Mouse (Mus musculus) G1E (cell line): Measurements from ENCODE around the gene Tmco4. TPM values are rescaled to one million over a fixed set of nuclear protein-coding genes. Genes with fewer than 3 reads are reported as not detected.

Source experiments
- ATAC-seq: 2 replicates; pipeline ENCODE4 v1.8.0; 2016; ENCODE audit warnings: mild to moderate bottlenecking; ENCODE audit not compliant: insufficient number of reproducible peaks, poor library complexity, low FRiP score, severe bottlenecking; ENCODE audit errors: extremely low read depth
- DNase-seq: peaks from one replicate; pipeline ENCODE4 v3.0.0; 2012; ENCODE audit warnings: low spot score
- H3K27me3 ChIP-seq: 2 replicates; pipeline ENCODE4 v1.6.1; 2012; ENCODE audit warnings: mild to moderate bottlenecking, low read length, inconsistent platforms; ENCODE audit not compliant: insufficient read depth
- H3K36me3 ChIP-seq: replicated peaks from 2 replicates; pipeline ENCODE3; 2012; ENCODE audit warnings: mild to moderate bottlenecking, inconsistent platforms
- H3K4me1 ChIP-seq: 2 replicates; pipeline ENCODE4 v1.6.1; 2012; ENCODE audit warnings: low read depth, low read length, inconsistent platforms, mixed read lengths; ENCODE audit not compliant: insufficient read depth
- H3K4me3 ChIP-seq: 2 replicates; pipeline ENCODE4 v1.5.1; 2012; ENCODE audit warnings: low read depth, mild to moderate bottlenecking, inconsistent platforms, low read length, moderate library complexity, mixed read lengths
- H3K9me3 ChIP-seq: replicated peaks from 2 replicates; pipeline ENCODE4 v1.6.1; 2012; ENCODE audit warnings: inconsistent platforms
- CTCF ChIP-seq: IDR thresholded peaks from 2 replicates; pipeline ENCODE4 v1.5.1; 2012; ENCODE audit warnings: low read depth, low read length, inconsistent platforms, mixed read lengths
- GATA1 ChIP-seq: IDR thresholded peaks from 2 replicates; pipeline ENCODE4 v1.6.1; 2012; ENCODE audit warnings: borderline replicate concordance, low read length, inconsistent platforms, mixed read lengths
- GATA2 ChIP-seq: IDR thresholded peaks from 2 replicates; pipeline ENCODE4 v1.6.1; 2012; ENCODE audit warnings: low read depth, low read length, inconsistent platforms, borderline replicate concordance
- POLR2AphosphoS5 ChIP-seq: IDR thresholded peaks from 2 replicates; pipeline ENCODE4 v1.6.1; 2012; ENCODE audit warnings: low read depth, low read length, inconsistent platforms; ENCODE audit not compliant: insufficient replicate concordance
- TAL1 ChIP-seq: conservative IDR thresholded peaks from 2 replicates; pipeline ENCODE4 v1.6.1; 2012; ENCODE audit warnings: low read depth, low read length, inconsistent platforms, mixed read lengths
- polyA plus RNA-seq: library from polyadenylated mRNA; stranded (reverse); fragments of >175 nt; gene quantifications from 2 replicates; pipeline ENCODE4 v1.2.3, GENCODE M21; 2012
- total RNA-seq, 2 experiments: library from RNA; stranded (forward) in 1 of 2; stranded (reverse) in 1 of 2; fragments of 200-1000 nt in 1 of 2; fragments of >200 nt in 1 of 2; fragmentation: Nextera tagmentation in 1 of 2; gene quantifications; 2 replicates each; pipeline ENCODE4 v1.2.3; 2014 to 2017

Tmco4 gene
- total and polyA plus RNA-seq, 3 experiments: 11.6 to 19.8 (median 16.5) TPM

- DNase-seq (no peak), ATAC-seq (no peak)
- H3K9me3 ChIP-seq: no peaks in the 10 kb centered on the region; the same call in 1 of the 2 replicates
- no peak overlapping the region for H3K4me3 ChIP-seq
- peaks cover 9% of the 10 kb centered on the region for H3K4me1 ChIP-seq
- H3K36me3 ChIP-seq: peaks cover 95% of the 10 kb centered on the region
- TF ChIP-seq GATA1 (no peak), POLR2AphosphoS5 (no peak), TAL1 (no peak), GATA2 (no peak), CTCF (no peak)
- H3K27me3 ChIP-seq: no peaks in the 10 kb centered on the region
Observed at GRCm38 (mm10) chr4:138980771-138981420, 8.2 kb downstream of the Tmco4 start.

GRCm38 (mm10) chr4:138983422-138983821 lies 10.7 kb downstream of the Tmco4 start:
- ATAC-seq (no peak), DNase-seq (no peak)
- H3K9me3 ChIP-seq: no peaks in the 10 kb centered on the region; the same call in 1 of the 2 replicates
- no peaks in the 10 kb centered on the region for H3K27me3 ChIP-seq
- no peak overlapping the region for H3K4me3 ChIP-seq
- TF ChIP-seq GATA1: no peak
- no peak for TF ChIP-seq POLR2AphosphoS5
- no peak for TF ChIP-seq CTCF
- TF ChIP-seq GATA2: no peak
- no peak for TF ChIP-seq TAL1
- peaks cover 93% of the 10 kb centered on the region for H3K36me3 ChIP-seq
- H3K4me1 ChIP-seq: peaks cover 6% of the 10 kb centered on the region

GRCm38 (mm10) chr4:138984744-138985143 lies 12.1 kb downstream of the Tmco4 start:
- peak; percentile 28; the same call in 1 of the 2 replicates for TF ChIP-seq CTCF
- TF ChIP-seq TAL1: no peak
- TF ChIP-seq GATA1: no peak
- Histone ChIP-seq H3K4me1 (peaks cover 6% of the 10 kb centered on the region), H3K27me3 (no peaks in the 10 kb centered on the region), H3K36me3 (peaks cover 93% of the 10 kb centered on the region), H3K9me3 (no peaks in the 10 kb centered on the region; the same call in 1 of the 2 replicates), H3K4me3 (no peak overlapping the region)
- DNase-seq (no peak), ATAC-seq (no peak)

GRCm38 (mm10) chr4:138986280-138986679 lies 13.6 kb downstream of the Tmco4 start:
- no peak for ATAC-seq
- DNase-seq: no peak
- peaks cover 96% of the 10 kb centered on the region for H3K36me3 ChIP-seq
- TF ChIP-seq GATA1 (no peak), CTCF (no peak), POLR2AphosphoS5 (no peak), GATA2 (no peak), TAL1 (no peak)
- no peaks in the 10 kb centered on the region; the same call in 1 of the 2 replicates for H3K9me3 ChIP-seq
- no peaks in the 10 kb centered on the region for H3K27me3 ChIP-seq
- H3K4me1 ChIP-seq: peaks cover 3% of the 10 kb centered on the region; the same call in 1 of the 2 replicates
- no peak overlapping the region for H3K4me3 ChIP-seq

- no peak for DNase-seq
- no peak overlapping the region for H3K4me3 ChIP-seq
- TF ChIP-seq TAL1 (no peak), GATA1 (no peak), CTCF (no peak), GATA2 (no peak), POLR2AphosphoS5 (no peak)
- H3K4me1 ChIP-seq: peaks cover 3% of the 10 kb centered on the region
- peaks cover 100% of the 10 kb centered on the region for H3K36me3 ChIP-seq
- no peak for ATAC-seq
- peaks cover 2% of the 10 kb centered on the region; the same call in 1 of the 2 replicates for H3K9me3 ChIP-seq
- no peaks in the 10 kb centered on the region for H3K27me3 ChIP-seq
Observed at GRCm38 (mm10) chr4:138994389-138994788, 21.7 kb downstream of the Tmco4 start.

- Histone ChIP-seq H3K4me1 (peaks cover 11% of the 10 kb centered on the region), H3K4me3 (no peak overlapping the region), H3K27me3 (no peaks in the 10 kb centered on the region), H3K9me3 (peaks cover 2% of the 10 kb centered on the region; the same call in 1 of the 2 replicates), H3K36me3 (peaks cover 97% of the 10 kb centered on the region)
- TF ChIP-seq CTCF (peak; percentile 38; the same call in 1 of the 2 replicates), TAL1 (no peak)
- ATAC-seq (no peak), DNase-seq (no peak)
Observed at GRCm38 (mm10) chr4:138996410-138996809, 23.7 kb downstream of the Tmco4 start.

GRCm38 (mm10) chr4:138997121-138997520 lies 24.4 kb downstream of the Tmco4 start:
- H3K4me3 ChIP-seq: no peak overlapping the region
- H3K36me3 ChIP-seq: peaks cover 97% of the 10 kb centered on the region
- TF ChIP-seq GATA2: no peak
- peak; percentile 27; the same call in 1 of the 2 replicates for TF ChIP-seq CTCF
- no peak for TF ChIP-seq TAL1
- H3K9me3 ChIP-seq: peaks cover 2% of the 10 kb centered on the region; the same call in 1 of the 2 replicates
- H3K27me3 ChIP-seq: no peaks in the 10 kb centered on the region
- no peak for ATAC-seq
- no peak for DNase-seq
- peaks cover 12% of the 10 kb centered on the region for H3K4me1 ChIP-seq
